Mouse (Mus musculus): ENCODE results near the gene Clec4g. TPM values are rescaled to one million over a fixed set of nuclear protein-coding genes. Genes with fewer than 3 reads are reported as not detected.
A peak's percentile ranks its signal among the peaks of the same experiment; 100 is the strongest.
"Not testable (repeated sequence)": the region's sequence is repeated elsewhere in the genome, so short reads cannot be mapped to it uniquely, and the experiment has no call there.

Clec4g gene
- polyA plus RNA-seq (2012; rRNA removed), result not detected in 2 replicates

- no peaks in the 10 kb centered on the region for H3K4me1 ChIP-seq (ENCODE audit: control insufficient read depth, insufficient read depth, low read length)
- no peak within 1 kb of the TSS for H3K27ac ChIP-seq (ENCODE audit: insufficient read depth, low read length)
- 65% methylated on average over 5 of the region's 5 CpGs for WGBS
- no peaks in the 10 kb centered on the region for H3K27me3 ChIP-seq (ENCODE audit: control insufficient read depth, insufficient read depth, low read length)
- no peak for TF ChIP-seq POLR2A (IDR thresholded peaks at IDR 0.05; ENCODE audit: borderline replicate concordance, insufficient read depth, low read length)
- no peak for TF ChIP-seq CTCF (IDR thresholded peaks at IDR 0.05; ENCODE audit: borderline replicate concordance, insufficient read depth, low read depth, low read length)
- H3K4me3 ChIP-seq (replicated peaks; ENCODE audit: insufficient read depth, low read depth, low read length), result no peak within 1 kb of the TSS
- no peak for DNase-seq
Measured at GRCm38 (mm10) chr8:3720551-3720950, at the start of gene Clec4g. Clec4g (minus strand) TSS chr8:3720651.

GRCm38 (mm10) chr8:3768641-3769040 lies 48.2 kb upstream of the Clec4g start:
- H3K27me3 ChIP-seq (ENCODE audit: control insufficient read depth, insufficient read depth, low read length); H3K4me1 ChIP-seq (ENCODE audit: control insufficient read depth, insufficient read depth, low read length); DNase-seq; H3K27ac ChIP-seq (ENCODE audit: insufficient read depth, low read length); H3K4me3 ChIP-seq (replicated peaks; ENCODE audit: insufficient read depth, low read depth, low read length): not testable (repeated sequence)
- WGBS, result 78% methylated on average over 5 of the region's 5 CpGs

DNA sequence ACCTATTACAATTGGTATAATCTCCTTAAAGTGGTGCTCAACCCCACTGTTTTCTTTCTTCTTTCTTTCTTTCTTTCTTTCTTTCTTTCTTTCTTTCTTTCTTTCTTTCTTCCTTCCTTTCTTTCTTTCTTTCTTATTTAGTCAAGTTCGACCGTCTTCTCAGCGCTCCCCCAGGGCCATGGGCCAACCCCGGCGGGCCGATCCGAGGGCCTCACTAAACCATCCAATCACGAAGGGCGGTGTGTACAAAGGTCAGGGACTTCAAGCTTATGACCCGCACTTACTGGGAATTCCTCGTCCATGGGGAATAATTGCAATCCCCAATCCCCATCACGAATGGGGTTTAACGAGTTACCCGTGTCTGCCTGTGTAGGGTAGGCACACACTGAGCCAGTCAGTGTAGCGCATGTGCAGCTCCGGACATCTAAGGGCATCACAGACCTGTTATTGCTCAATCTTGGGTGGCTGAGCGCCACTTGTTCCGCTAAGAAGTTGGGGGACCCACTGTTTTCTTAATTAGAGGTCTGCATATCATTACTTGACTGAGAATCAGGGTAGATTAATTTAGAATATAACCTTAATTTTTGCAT lies 33.9 kb upstream of the Clec4g start:
- Histone ChIP-seq H3K4me3 (replicated peaks; ENCODE audit: insufficient read depth, low read depth, low read length) (no peak overlapping the region), H3K27me3 (ENCODE audit: control insufficient read depth, insufficient read depth, low read length) (no peaks in the 10 kb centered on the region), H3K27ac (ENCODE audit: insufficient read depth, low read length) (no peak overlapping the region), H3K4me1 (ENCODE audit: control insufficient read depth, insufficient read depth, low read length) (no peaks in the 10 kb centered on the region)
- DNase-seq, result peak; percentile 32 to 58
- TF ChIP-seq CTCF (IDR thresholded peaks at IDR 0.05; ENCODE audit: borderline replicate concordance, insufficient read depth, low read depth, low read length) (no peak), POLR2A (IDR thresholded peaks at IDR 0.05; ENCODE audit: borderline replicate concordance, insufficient read depth, low read length) (no peak)
- 74% methylated on average over 18 of the region's 18 CpGs for WGBS

- no peak within 1 kb of the TSS for H3K27ac ChIP-seq (ENCODE audit: insufficient read depth, low read length)
- no peaks in the 10 kb centered on the region for H3K27me3 ChIP-seq (ENCODE audit: control insufficient read depth, insufficient read depth, low read length)
- 89% methylated on average over 4 of the region's 4 CpGs for WGBS
- no peak within 1 kb of the TSS for H3K4me3 ChIP-seq (replicated peaks; ENCODE audit: insufficient read depth, low read depth, low read length)
- H3K4me1 ChIP-seq (ENCODE audit: control insufficient read depth, insufficient read depth, low read length), result no peaks in the 10 kb centered on the region
- TF ChIP-seq POLR2A (IDR thresholded peaks at IDR 0.05; ENCODE audit: borderline replicate concordance, insufficient read depth, low read length), result no peak
- no peak for TF ChIP-seq CTCF (IDR thresholded peaks at IDR 0.05; ENCODE audit: borderline replicate concordance, insufficient read depth, low read depth, low read length)
- DNase-seq, result no peak
Measured at GRCm38 (mm10) chr8:3748761-3749160, 28.3 kb upstream of the Clec4g start, which contains the start of gene Cd209a. Cd209a (minus strand) TSS chr8:3748984.

DNA sequence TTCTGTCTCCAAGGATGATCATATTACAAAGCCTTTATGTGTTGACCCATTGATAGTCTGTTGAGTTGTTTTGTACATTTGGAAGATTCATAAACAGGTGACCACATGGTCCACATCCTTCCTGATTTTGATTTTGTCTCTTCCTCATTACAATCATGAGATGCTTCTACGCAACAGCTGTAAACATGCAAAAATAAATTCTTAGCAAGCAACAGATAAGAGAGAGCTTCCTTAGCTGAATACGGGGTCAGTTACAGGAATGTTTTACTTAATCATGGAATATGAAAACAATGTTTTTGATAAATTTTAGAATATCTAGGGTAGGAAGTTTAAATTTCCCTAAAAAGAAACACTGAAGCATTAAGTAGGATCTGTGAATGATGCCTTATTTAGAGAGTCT lies 16.5 kb upstream of the Clec4g start:
- Histone ChIP-seq H3K27me3 (ENCODE audit: control insufficient read depth, insufficient read depth, low read length) (no peaks in the 10 kb centered on the region), H3K4me1 (ENCODE audit: control insufficient read depth, insufficient read depth, low read length) (no peaks in the 10 kb centered on the region), H3K27ac (ENCODE audit: insufficient read depth, low read length) (no peak overlapping the region), H3K4me3 (replicated peaks; ENCODE audit: insufficient read depth, low read depth, low read length) (no peak overlapping the region)
- TF ChIP-seq CTCF (IDR thresholded peaks at IDR 0.05; ENCODE audit: borderline replicate concordance, insufficient read depth, low read depth, low read length), result no peak
- TF ChIP-seq POLR2A (IDR thresholded peaks at IDR 0.05; ENCODE audit: borderline replicate concordance, insufficient read depth, low read length), result no peak
- no peak for DNase-seq
- 95% methylated on average over 2 of the region's 2 CpGs for WGBS

GRCm38 (mm10) chr8:3735599-3735998 lies 15.1 kb upstream of the Clec4g start:
- WGBS, result 88% methylated on average over 2 of the region's 2 CpGs
- DNase-seq, result no peak
- no peak overlapping the region for H3K27ac ChIP-seq (ENCODE audit: insufficient read depth, low read length)
- H3K4me3 ChIP-seq (replicated peaks; ENCODE audit: insufficient read depth, low read depth, low read length), result no peak overlapping the region
- H3K27me3 ChIP-seq (ENCODE audit: control insufficient read depth, insufficient read depth, low read length), result no peaks in the 10 kb centered on the region
- no peak for TF ChIP-seq POLR2A (IDR thresholded peaks at IDR 0.05; ENCODE audit: borderline replicate concordance, insufficient read depth, low read length)
- TF ChIP-seq CTCF (IDR thresholded peaks at IDR 0.05; ENCODE audit: borderline replicate concordance, insufficient read depth, low read depth, low read length), result no peak
- no peaks in the 10 kb centered on the region for H3K4me1 ChIP-seq (ENCODE audit: control insufficient read depth, insufficient read depth, low read length)

GRCm38 (mm10) chr8:3734084-3734483 lies 13.6 kb upstream of the Clec4g start:
- no peaks in the 10 kb centered on the region for H3K27me3 ChIP-seq (ENCODE audit: control insufficient read depth, insufficient read depth, low read length)
- no peak overlapping the region for H3K27ac ChIP-seq (ENCODE audit: insufficient read depth, low read length)
- DNase-seq, result no peak
- no peak overlapping the region for H3K4me3 ChIP-seq (replicated peaks; ENCODE audit: insufficient read depth, low read depth, low read length)
- TF ChIP-seq POLR2A (IDR thresholded peaks at IDR 0.05; ENCODE audit: borderline replicate concordance, insufficient read depth, low read length), result no peak
- TF ChIP-seq CTCF (IDR thresholded peaks at IDR 0.05; ENCODE audit: borderline replicate concordance, insufficient read depth, low read depth, low read length), result no peak
- 44% methylated on average over 1 of the region's 1 CpGs for WGBS
- H3K4me1 ChIP-seq (ENCODE audit: control insufficient read depth, insufficient read depth, low read length), result no peaks in the 10 kb centered on the region

DNA sequence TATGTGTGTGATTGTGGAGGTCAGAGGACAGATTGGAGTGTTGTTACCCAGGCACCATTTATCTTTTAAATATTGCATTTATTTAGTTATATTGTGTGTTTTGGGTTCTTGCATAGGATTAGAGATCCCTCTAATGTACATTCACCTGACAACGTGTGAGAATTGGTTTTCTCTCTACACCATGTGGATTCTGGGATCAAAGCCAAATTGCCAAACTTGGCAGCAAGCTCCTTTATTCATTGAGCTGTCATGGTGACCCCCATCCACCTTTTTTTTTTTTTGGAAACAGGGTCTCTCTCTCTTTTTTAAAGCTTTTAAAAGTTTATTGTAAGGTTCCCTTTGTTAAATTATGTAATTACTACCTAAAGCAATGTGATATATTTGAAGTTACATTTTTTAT lies 590 bp upstream of the Clec4g start:
- Histone ChIP-seq H3K27ac (ENCODE audit: insufficient read depth, low read length) (no peak overlapping the region), H3K27me3 (ENCODE audit: control insufficient read depth, insufficient read depth, low read length) (no peaks in the 10 kb centered on the region), H3K4me3 (replicated peaks; ENCODE audit: insufficient read depth, low read depth, low read length) (no peak overlapping the region), H3K4me1 (ENCODE audit: control insufficient read depth, insufficient read depth, low read length) (no peaks in the 10 kb centered on the region)
- 7% methylated on average over 1 of the region's 1 CpGs for WGBS
- TF ChIP-seq CTCF (IDR thresholded peaks at IDR 0.05; ENCODE audit: borderline replicate concordance, insufficient read depth, low read depth, low read length), result no peak
- TF ChIP-seq POLR2A (IDR thresholded peaks at IDR 0.05; ENCODE audit: borderline replicate concordance, insufficient read depth, low read length), result no peak
- DNase-seq, result no peak

Measured in cerebellum, adult 2 months (tissue).